Mouse (Mus musculus) gastrocnemius, adult 8-10 months (tissue): ENCODE measurements around the gene Rplp1. TPM values are rescaled to one million over a fixed set of nuclear protein-coding genes. Genes with fewer than 3 reads are reported as not detected.

ENCODE experiments used
- DNase-seq, 2 experiments: peaks; one replicate each; pipeline ENCODE4 v3.0.0; 2022; ENCODE audit warnings: low spot score in 2 of 2
- total RNA-seq, 4 experiments: library from RNA; stranded (reverse); gene quantifications; 2 replicates each; pipeline ENCODE4 v1.2.4; 2022

Gene Rplp1
- total RNA-seq, 4 experiments from 2014 or later: 1,384 to 1,601 (median 1,420) TPM

GRCm38 (mm10) chr9:61877373-61878112 is 36.8 kb downstream of the Rplp1 start:
- DNase-seq: no peak

GRCm38 (mm10) chr9:61873325-61873724 is 41.0 kb downstream of the Rplp1 start:
- no peak for DNase-seq

GRCm38 (mm10) chr9:61872246-61872941 is 41.9 kb downstream of the Rplp1 start:
- DNase-seq: no peak

GRCm38 (mm10) chr9:61871839-61872238 is 42.5 kb downstream of the Rplp1 start:
- no peak for DNase-seq

GRCm38 (mm10) chr9:61867659-61868058 is 46.7 kb downstream of the Rplp1 start:
- no peak for DNase-seq

Other genes with a start within 250 kb of the Rplp1 start
- gene Kif23, start 32.2 kb upstream of the Rplp1 start, total RNA-seq: under 1 TPM in 2 of 4 experiments, not detected in 2; 0.46 to 0.68 TPM
- gene Paqr5, start 112.3 kb upstream of the Rplp1 start, total RNA-seq: not detected
- 1 to 10 TPM; 5.3 to 6.4 (median 5.6) TPM for gene Glce, start 208.1 kb upstream of the Rplp1 start, total RNA-seq